Mouse (Mus musculus) embryonic facial prominence, embryonic 15.5 days (tissue): ENCODE measurements around the gene Gm884. TPM values are rescaled to one million over a fixed set of nuclear protein-coding genes. Genes with fewer than 3 reads are reported as not detected.

Source experiments
- ATAC-seq: fragments of 200-750 bp; cut with Nextera tagmentation; 2 replicates; pipeline ENCODE4 v1.8.0; 2017; ENCODE audit warnings: low read depth, moderate TSS enrichment; ENCODE audit not compliant: insufficient number of reproducible peaks, low FRiP score, low TSS enrichment
- H3K27ac ChIP-seq: fragments of 300-500 bp; sonication (generic); replicated peaks from 2 replicates; pipeline ENCODE4 v1.5.1; 2015; ENCODE audit warnings: mild to moderate bottlenecking, inconsistent platforms
- H3K27me3 ChIP-seq: fragments of 300-500 bp; sonication (generic); 2 replicates; pipeline ENCODE4 v1.6.1; 2015; ENCODE audit warnings: inconsistent platforms
- H3K36me3 ChIP-seq: fragments of 300-500 bp; sonication (generic); 2 replicates; pipeline ENCODE4 v1.6.1; 2015; ENCODE audit warnings: mild to moderate bottlenecking, inconsistent platforms
- H3K4me1 ChIP-seq: fragments of 300-500 bp; sonication (generic); 2 replicates; pipeline ENCODE4 v1.6.1; 2015; ENCODE audit warnings: inconsistent platforms
- H3K4me2 ChIP-seq: fragments of 300-500 bp; sonication (generic); replicated peaks from 2 replicates; pipeline ENCODE4 v1.6.1; 2015; ENCODE audit warnings: mild to moderate bottlenecking, inconsistent platforms
- H3K4me3 ChIP-seq: fragments of 300-500 bp; sonication (generic); replicated peaks from 2 replicates; pipeline ENCODE4 v1.5.1; 2015; ENCODE audit warnings: mild to moderate bottlenecking, inconsistent platforms
- H3K9ac ChIP-seq: fragments of 300-500 bp; sonication (generic); 2 replicates; pipeline ENCODE4 v1.6.1; 2015; ENCODE audit warnings: inconsistent platforms
- H3K9me3 ChIP-seq: fragments of 300-500 bp; sonication (generic); replicated peaks from 2 replicates; pipeline ENCODE4 v1.6.1; 2016; ENCODE audit warnings: inconsistent platforms
- WGBS: fragments of 180-500 bp; shearing (Covaris S2); methylation state at CpG from one replicate; pipeline ENCODE4 v1.1.7; 2015; 5-methylcytosine and 5-hydroxymethylcytosine counted together
- polyA plus RNA-seq: library from polyadenylated mRNA; unstranded; fragments of >200 nt; fragmentation: Nextera tagmentation; extraction: Ambion mirVana; gene quantifications from 2 replicates; pipeline ENCODE4 v1.2.1, GENCODE M21; 2015

Gm884 gene
- not detected in 2 replicates for polyA plus RNA-seq

DNA sequence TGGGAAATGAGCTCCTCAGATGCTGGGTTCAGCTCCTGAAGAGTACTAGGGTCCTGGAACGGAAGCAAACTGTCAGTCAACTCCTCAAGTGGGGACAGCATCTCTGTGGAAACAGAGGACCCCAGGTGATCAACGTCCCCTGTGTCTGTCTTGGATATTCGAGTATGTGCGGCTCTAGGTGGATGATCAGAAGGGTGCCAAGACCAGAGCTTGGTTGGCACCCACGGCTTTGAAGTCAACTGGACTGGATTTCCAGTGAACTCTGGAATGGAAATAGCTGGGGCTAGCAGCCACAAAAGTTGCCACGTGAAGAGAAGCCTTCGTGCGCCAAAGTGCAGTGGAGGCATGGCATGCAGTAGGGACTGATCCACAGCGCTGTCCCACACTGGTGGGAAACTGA, at the start of gene Gm884:
Gm884 (minus strand) TSS at position 101 of the 400 bp plus-strand sequence.
- WGBS = 81% methylated on average over 9 of the region's 9 CpGs
- Histone ChIP-seq H3K27ac (no peak within 1 kb of the TSS), H3K27me3 (no peaks in the 10 kb centered on the region), H3K4me1 (no peaks in the 10 kb centered on the region), H3K9me3 (no peaks in the 10 kb centered on the region), H3K9ac (no peak within 1 kb of the TSS), H3K4me3 (no peak within 1 kb of the TSS), H3K4me2 (no peak within 1 kb of the TSS), H3K36me3 (no peaks in the 10 kb centered on the region)
- ATAC-seq = no peak

DNA sequence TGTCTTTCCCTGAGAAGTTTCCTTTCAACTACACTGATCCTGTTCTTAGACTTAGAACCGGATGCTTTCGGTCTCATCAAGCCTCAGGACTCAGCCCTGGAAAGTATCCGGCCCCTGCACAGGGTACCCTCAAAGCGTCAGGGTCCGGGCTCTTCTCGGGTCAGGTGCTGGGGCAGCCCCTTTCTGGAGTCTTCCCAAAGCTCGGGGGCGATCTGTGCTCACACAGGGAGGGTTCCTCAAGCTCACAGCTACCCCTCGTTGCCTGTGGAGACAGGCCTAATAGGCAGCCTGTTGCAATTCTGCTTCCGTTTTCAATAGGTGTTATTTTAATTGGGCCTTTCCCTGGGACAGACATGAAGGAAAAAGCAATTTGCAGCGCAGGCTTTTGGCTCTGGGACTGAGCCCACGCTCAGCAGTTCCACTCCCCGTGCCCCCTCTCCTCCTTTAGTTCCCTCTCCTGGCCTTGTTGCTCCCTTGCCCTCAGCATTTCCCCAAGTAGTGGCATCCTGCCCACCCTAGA, 46.0 kb upstream of the Gm884 start:
- Histone ChIP-seq H3K27ac (no peak overlapping the region), H3K4me3 (no peak overlapping the region), H3K9me3 (no peaks in the 10 kb centered on the region), H3K27me3 (no peaks in the 10 kb centered on the region), H3K4me1 (peaks cover 17% of the 10 kb centered on the region), H3K4me2 (no peak overlapping the region), H3K9ac (no peak overlapping the region), H3K36me3 (no peaks in the 10 kb centered on the region)
- no peak for ATAC-seq
- 39% methylated on average over 13 of the region's 13 CpGs for WGBS

DNA sequence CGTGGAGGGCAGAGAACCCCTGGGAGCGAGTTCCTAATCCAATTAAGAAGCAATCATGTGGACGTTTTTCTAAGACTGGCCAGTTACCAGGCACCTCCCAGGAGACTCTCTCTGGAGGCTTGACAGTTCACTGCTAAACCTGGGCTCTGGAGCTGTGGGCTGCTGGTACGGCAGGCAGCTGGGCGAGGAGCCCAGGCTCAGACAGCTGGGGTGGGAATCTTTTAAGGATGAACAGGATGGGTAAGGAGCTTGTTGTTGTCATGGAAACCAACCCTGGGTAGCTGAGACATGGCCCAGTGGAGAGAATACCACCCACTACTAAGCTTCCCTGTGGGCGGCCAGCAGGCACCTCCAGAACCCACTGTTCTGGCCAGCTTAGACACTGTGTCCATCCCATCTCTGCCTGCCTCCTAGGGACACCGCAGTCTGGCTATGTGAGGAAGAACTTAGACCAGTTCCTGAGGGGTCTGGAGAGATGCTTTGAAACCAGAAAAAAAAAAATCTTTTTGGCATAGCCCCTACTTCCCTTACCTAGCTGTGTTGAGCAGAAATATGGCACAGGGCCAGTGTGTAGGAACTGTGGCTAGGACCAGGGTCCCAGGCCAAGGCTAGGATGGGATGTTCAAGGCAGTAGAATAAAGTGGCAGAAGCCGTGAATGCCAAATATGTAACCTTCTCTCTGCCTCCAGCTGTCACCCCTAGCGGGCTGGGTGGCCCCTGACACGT, 45.4 kb upstream of the Gm884 start:
- H3K36me3 ChIP-seq = no peaks in the 10 kb centered on the region
- ATAC-seq = no peak
- H3K4me1 ChIP-seq = peaks cover 17% of the 10 kb centered on the region
- WGBS = 24% methylated on average over 10 of the region's 10 CpGs
- no peaks in the 10 kb centered on the region for H3K27me3 ChIP-seq
- H3K4me2 ChIP-seq = no peak overlapping the region
- H3K27ac ChIP-seq = no peak overlapping the region
- H3K9ac ChIP-seq = no peak overlapping the region
- H3K9me3 ChIP-seq = no peaks in the 10 kb centered on the region
- H3K4me3 ChIP-seq = no peak overlapping the region

- 64% methylated on average over 1 of the region's 1 CpGs for WGBS
- ATAC-seq = no peak
These were observed 44.8 kb upstream of the Gm884 start for GRCm38 (mm10) chr11:103665695-103666094.

GRCm38 (mm10) chr11:103663119-103663518, 42.2 kb upstream of the Gm884 start:
- Histone ChIP-seq H3K27me3 (no peaks in the 10 kb centered on the region), H3K9ac (no peak overlapping the region), H3K27ac (no peak overlapping the region), H3K9me3 (no peaks in the 10 kb centered on the region), H3K4me1 (peaks cover 17% of the 10 kb centered on the region), H3K36me3 (no peaks in the 10 kb centered on the region), H3K4me2 (no peak overlapping the region), H3K4me3 (no peak overlapping the region)
- 81% methylated on average over 8 of the region's 8 CpGs for WGBS
- no peak for ATAC-seq

More at GRCm38 (mm10) chr11:103665695-103666094, 44.8 kb upstream of the Gm884 start:
- no peaks in the 10 kb centered on the region for H3K9me3 ChIP-seq
- H3K27ac ChIP-seq = no peak overlapping the region
- no peak overlapping the region for H3K4me3 ChIP-seq
- no peak overlapping the region for H3K9ac ChIP-seq
- H3K4me2 ChIP-seq = no peak overlapping the region
- H3K4me1 ChIP-seq = peaks cover 17% of the 10 kb centered on the region
- H3K36me3 ChIP-seq = no peaks in the 10 kb centered on the region
- H3K27me3 ChIP-seq = no peaks in the 10 kb centered on the region

- Histone ChIP-seq H3K9ac (no peak overlapping the region), H3K4me1 (peaks cover 17% of the 10 kb centered on the region), H3K27ac (no peak overlapping the region), H3K36me3 (no peaks in the 10 kb centered on the region), H3K27me3 (0 out of 2 replicates have a peak, but pooled peaks cover 1% of the 10 kb centered on the region), H3K4me3 (no peak overlapping the region), H3K9me3 (no peaks in the 10 kb centered on the region), H3K4me2 (no peak overlapping the region)
- ATAC-seq = no peak
- 73% methylated on average over 5 of the region's 5 CpGs for WGBS
These were observed 41.6 kb upstream of the Gm884 start for GRCm38 (mm10) chr11:103662546-103662945.

DNA sequence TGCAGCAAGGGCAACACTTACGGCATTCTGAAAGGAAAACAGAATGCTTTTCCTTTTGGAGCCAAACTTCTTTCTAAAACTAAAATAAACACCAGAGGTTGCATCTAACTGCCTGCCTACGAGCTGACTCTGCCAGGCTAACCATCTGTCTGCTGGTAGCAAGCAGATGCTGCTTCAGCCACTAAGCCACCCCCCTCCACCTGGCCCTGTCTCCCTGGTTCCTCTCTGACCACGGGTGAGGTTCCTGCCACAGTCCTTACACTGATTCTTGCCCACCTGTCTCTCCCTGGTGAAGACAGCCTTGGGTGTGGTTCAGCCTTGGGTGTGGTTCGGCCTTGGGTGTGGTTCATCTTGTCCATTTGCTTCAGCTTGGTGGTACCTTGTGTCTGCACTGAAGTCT, 40.9 kb upstream of the Gm884 start:
- Histone ChIP-seq H3K27me3 (0 out of 2 replicates have a peak, but pooled peaks cover 6% of the 10 kb centered on the region), H3K27ac (no peak overlapping the region), H3K4me2 (no peak overlapping the region), H3K36me3 (no peaks in the 10 kb centered on the region), H3K9me3 (no peaks in the 10 kb centered on the region), H3K9ac (no peak overlapping the region), H3K4me1 (peaks cover 15% of the 10 kb centered on the region), H3K4me3 (no peak overlapping the region)
- no peak for ATAC-seq
- 40% methylated on average over 4 of the region's 4 CpGs for WGBS

DNA sequence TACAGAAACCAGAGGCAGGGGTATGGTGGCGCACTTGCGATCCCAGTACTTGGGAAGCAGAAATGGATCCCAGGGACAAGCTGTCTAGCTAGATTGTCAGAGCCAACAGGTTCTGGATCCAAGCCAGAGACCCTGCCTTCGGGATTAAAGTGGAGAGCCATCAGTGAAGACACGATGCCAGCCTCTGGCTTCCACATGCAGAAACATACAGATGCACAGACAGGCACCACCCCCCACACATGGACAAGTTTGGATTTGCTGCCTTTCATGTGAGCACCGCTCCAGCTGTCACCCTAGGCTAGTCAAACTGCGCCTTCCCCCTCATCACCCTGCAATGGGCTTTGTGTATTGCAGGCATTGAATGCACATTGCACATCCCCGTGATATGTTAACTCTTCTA, 37.2 kb upstream of the Gm884 start:
- Histone ChIP-seq H3K27me3 (peaks cover 35% of the 10 kb centered on the region), H3K4me3 (no peak overlapping the region), H3K4me2 (no peak overlapping the region), H3K9ac (no peak overlapping the region), H3K4me1 (no peaks in the 10 kb centered on the region), H3K27ac (no peak overlapping the region), H3K36me3 (no peaks in the 10 kb centered on the region), H3K9me3 (no peaks in the 10 kb centered on the region)
- WGBS = 64% methylated on average over 7 of the region's 7 CpGs
- ATAC-seq = no peak

GRCm38 (mm10) chr11:103656520-103656919, 35.6 kb upstream of the Gm884 start:
- Histone ChIP-seq H3K9ac (no peak overlapping the region), H3K27me3 (peaks cover 52% of the 10 kb centered on the region), H3K4me2 (no peak overlapping the region), H3K27ac (no peak overlapping the region), H3K4me1 (no peaks in the 10 kb centered on the region), H3K9me3 (no peaks in the 10 kb centered on the region), H3K4me3 (no peak overlapping the region), H3K36me3 (no peaks in the 10 kb centered on the region)
- ATAC-seq = no peak
- 10% methylated on average over 3 of the region's 3 CpGs for WGBS

DNA sequence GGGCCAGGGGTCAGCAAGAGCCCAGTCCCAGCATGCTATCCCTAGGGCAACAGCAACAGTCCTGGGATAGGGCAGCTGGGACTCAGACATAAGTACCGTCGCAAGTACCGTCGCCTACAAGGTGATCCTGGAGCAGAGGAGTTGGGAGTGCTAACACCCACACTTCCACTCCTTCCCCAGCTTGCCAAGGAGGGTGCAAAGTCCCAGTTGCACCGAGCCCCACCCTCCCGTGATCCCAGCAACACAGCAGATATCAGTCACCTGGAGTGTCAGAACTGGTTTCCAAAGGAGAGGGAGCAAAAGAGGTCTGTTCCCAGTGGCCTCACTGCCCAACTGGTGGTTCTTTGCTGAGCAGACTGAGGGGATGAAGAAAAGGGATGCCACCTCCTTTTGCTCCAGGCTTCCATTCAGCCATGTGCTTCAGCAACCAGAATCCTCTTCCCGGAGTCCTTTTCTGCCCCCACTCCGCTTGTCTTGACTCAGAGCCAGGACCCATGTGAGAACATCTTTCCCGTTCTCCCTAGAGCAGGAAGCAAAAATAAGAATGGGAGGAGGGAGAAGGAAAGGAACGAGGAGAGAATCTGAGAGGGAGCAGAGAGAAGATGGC, 32.5 kb upstream of the Gm884 start:
- 60% methylated on average over 10 of the region's 10 CpGs for WGBS
- Histone ChIP-seq H3K36me3 (no peaks in the 10 kb centered on the region), H3K4me1 (peaks cover 14% of the 10 kb centered on the region), H3K9me3 (no peaks in the 10 kb centered on the region), H3K4me2 (no peak overlapping the region), H3K27ac (no peak overlapping the region), H3K27me3 (peaks cover 83% of the 10 kb centered on the region), H3K9ac (no peak overlapping the region), H3K4me3 (no peak overlapping the region)
- no peak for ATAC-seq

GRCm38 (mm10) chr11:103651426-103651825, 30.5 kb upstream of the Gm884 start:
- Histone ChIP-seq H3K4me1 (peaks cover 18% of the 10 kb centered on the region), H3K9me3 (no peaks in the 10 kb centered on the region), H3K4me2 (no peak overlapping the region), H3K9ac (no peak overlapping the region), H3K36me3 (no peaks in the 10 kb centered on the region), H3K4me3 (no peak overlapping the region), H3K27me3 (peaks cover 97% of the 10 kb centered on the region), H3K27ac (no peak overlapping the region)
- ATAC-seq = no peak
- 83% methylated on average over 6 of the region's 6 CpGs for WGBS
